Mouse (Mus musculus) CD4-positive helper T cell, adult 2 months (primary cell): ENCODE measurements at regions not wholly inside any gene's neighbourhood (a gene's known extent, or its start where the extent isn't known, plus 50 kb on each side); places are given as distances from the start of the nearest gene placed in this dataset.
A peak's percentile ranks its signal among the peaks of the same experiment; 100 is the strongest.

Experiments
- DNase-seq: peaks from one replicate; pipeline ENCODE4 v3.0.0-alpha.2; 2012; ENCODE audit warnings: low read depth, missing footprints, low spot score

GRCm38 (mm10) chr10:42068497-42068896 lies 50.3 kb upstream of the Armc2 start:
- peak; percentile 57 for DNase-seq
